In genomic region chr2:156243011-156243410, GRCm38 (mm10) we compare ENCODE assay signal across 17 mouse cellular contexts. TPM values are rescaled to one million over a fixed set of nuclear protein-coding genes. Genes with fewer than 3 reads are reported as not detected.
DNase-seq lines count a peak whose midpoint lies in the region; ATAC-seq and TF ChIP-seq lines count a peak whose summit lies in the region.
"Had no signal": no experiment of that assay in that cellular context is flagged by ENCODE, and none has a peak within 500 bp of the region (broad histone marks: within the 10 kb centered on the region; RNA-seq: fewer than 3 reads in every experiment).

No protein-coding gene starts in this region.

- ATAC-seq in embryonic facial prominence, embryonic 13.5 days (ENCODE audit: insufficient number of reproducible peaks, insufficient read depth, low FRiP score, low TSS enrichment, low read depth): no peak
- no peak for ATAC-seq in midbrain, embryonic 16.5 days
- ATAC-seq: forebrain, embryonic 15.5 days; Patski had no signal

- peaks cover 25% of the 10 kb centered on the region for H3K36me3 ChIP-seq in embryonic facial prominence, embryonic 13.5 days
- H3K36me3 ChIP-seq in embryonic facial prominence, embryonic 10.5 days (replicated peaks): peaks cover 84% of the 10 kb centered on the region
- H3K36me3 ChIP-seq in midbrain, embryonic 16.5 days (ENCODE audit: control insufficient read depth, insufficient read depth, low read length): no peaks in the 10 kb centered on the region

- no peaks in the 10 kb centered on the region for H3K9me3 ChIP-seq in embryonic facial prominence, embryonic 13.5 days
- H3K9me3 ChIP-seq in embryonic facial prominence, embryonic 10.5 days: no peaks in the 10 kb centered on the region
- H3K9me3 ChIP-seq in midbrain, embryonic 16.5 days (replicated peaks; ENCODE audit: control insufficient read depth, low read length, poor library complexity, severe bottlenecking): no peaks in the 10 kb centered on the region
- H3K9me3 ChIP-seq: forebrain, embryonic 15.5 days; heart, embryonic 12.5 days; hindbrain, embryonic 10.5 days; hindbrain, embryonic 15.5 days had no signal

- no peak overlapping the region for H3K9ac ChIP-seq in embryonic facial prominence, embryonic 13.5 days
- H3K9ac ChIP-seq in midbrain, embryonic 16.5 days (ENCODE audit: low read depth, low read length): no peak overlapping the region
- H3K9ac ChIP-seq: forebrain, embryonic 15.5 days; heart, embryonic 12.5 days; hindbrain, embryonic 15.5 days had no signal

- H3K27me3 ChIP-seq in embryonic facial prominence, embryonic 13.5 days: no peaks in the 10 kb centered on the region
- H3K27me3 ChIP-seq in embryonic facial prominence, embryonic 10.5 days (replicated peaks; ENCODE audit: low read depth, poor library complexity, severe bottlenecking): no peaks in the 10 kb centered on the region
- no peaks in the 10 kb centered on the region for H3K27me3 ChIP-seq in midbrain, embryonic 16.5 days (ENCODE audit: control insufficient read depth, insufficient read depth, low read depth, low read length)
- H3K27me3 ChIP-seq: CH12.LX; forebrain, embryonic 15.5 days; heart, embryonic 12.5 days; hindbrain, embryonic 15.5 days; Patski had no signal

- no peak overlapping the region for H3K4me3 ChIP-seq in embryonic facial prominence, embryonic 13.5 days
- no peak overlapping the region for H3K4me3 ChIP-seq in embryonic facial prominence, embryonic 10.5 days
- no peak overlapping the region for H3K4me3 ChIP-seq in lung, adult 2 months (replicated peaks; ENCODE audit: extremely low read depth, low read depth, low read length)
- H3K4me3 ChIP-seq in midbrain, embryonic 16.5 days (ENCODE audit: low read depth, low read length): no peak overlapping the region
- H3K4me3 ChIP-seq: forebrain, embryonic 15.5 days; heart, embryonic 12.5 days; hindbrain, embryonic 10.5 days; hindbrain, embryonic 15.5 days had no signal

- TF ChIP-seq POLR2A in lung, adult 2 months (IDR thresholded peaks at IDR 0.05; ENCODE audit: borderline replicate concordance, extremely low read depth, low read depth, low read length): no peak

- no peak for DNase-seq in embryonic facial prominence, embryonic 10.5 days (ENCODE audit: low spot score)
- DNase-seq in adipocyte (ENCODE audit: low spot score): peak; percentile 80
- peak; percentile 20 for DNase-seq in lung, adult 2 months
- peak; percentile 66 for DNase-seq in lung, postnatal 25 days (ENCODE audit: low spot score)
- DNase-seq in heart, adult 18-20 months: no peak
- DNase-seq: adrenal gland, postnatal 36 days; cerebellum, adult 2 months; cerebellum, postnatal 10 days; gastrocnemius, postnatal 10 days had no signal

- no peak for TF ChIP-seq CTCF in lung, adult 2 months (IDR thresholded peaks at IDR 0.05; ENCODE audit: insufficient read depth, low read length)

- no peak overlapping the region for H3K4me2 ChIP-seq in embryonic facial prominence, embryonic 13.5 days
- H3K4me2 ChIP-seq in midbrain, embryonic 16.5 days (ENCODE audit: low read length): no peak overlapping the region
- H3K4me2 ChIP-seq: forebrain, embryonic 15.5 days; heart, embryonic 12.5 days; hindbrain, embryonic 15.5 days had no signal

- 87% methylated on average over 8 of the region's 8 CpGs for WGBS in embryonic facial prominence, embryonic 13.5 days
- WGBS in embryonic facial prominence, embryonic 10.5 days: 93% methylated on average over 8 of the region's 8 CpGs
- WGBS in lung, adult 2 months: 69% methylated on average over 8 of the region's 8 CpGs
- WGBS in midbrain, embryonic 16.5 days: 94% methylated on average over 8 of the region's 8 CpGs

- 0 out of 2 replicates have a peak, but pooled peaks cover 9% of the 10 kb centered on the region for H3K4me1 ChIP-seq in embryonic facial prominence, embryonic 13.5 days
- H3K4me1 ChIP-seq in embryonic facial prominence, embryonic 10.5 days: peaks cover 12% of the 10 kb centered on the region; the same call in 1 of the 2 replicates
- H3K4me1 ChIP-seq in lung, adult 2 months (ENCODE audit: control insufficient read depth, insufficient read depth, low read length): no peaks in the 10 kb centered on the region; the same call in 1 of the 2 replicates
- no peaks in the 10 kb centered on the region for H3K4me1 ChIP-seq in midbrain, embryonic 16.5 days (ENCODE audit: control insufficient read depth, insufficient read depth, low read length)
- H3K4me1 ChIP-seq: forebrain, embryonic 15.5 days; heart, embryonic 12.5 days; hindbrain, embryonic 10.5 days; hindbrain, embryonic 15.5 days had no signal

- peak overlapping the region; percentile 28; the same call in 1 of the 2 replicates for H3K27ac ChIP-seq in embryonic facial prominence, embryonic 13.5 days
- H3K27ac ChIP-seq in embryonic facial prominence, embryonic 10.5 days (replicated peaks): no peak overlapping the region
- H3K27ac ChIP-seq in midbrain, embryonic 16.5 days (ENCODE audit: low read length): no peak overlapping the region
- H3K27ac ChIP-seq: forebrain, embryonic 15.5 days; hindbrain, embryonic 10.5 days; hindbrain, embryonic 15.5 days had no signal

RNA-seq across cellular contexts. Expression of gene Phf20, which starts 46.7 kb away (rescaled TPM):
- 90.3 and 95.8 TPM in 2 replicates for polyA plus RNA-seq in embryonic facial prominence, embryonic 13.5 days (2015; fragmentation: Nextera tagmentation; extraction: Ambion mirVana)
- polyA plus RNA-seq in embryonic facial prominence, embryonic 10.5 days (2016; fragmentation: Nextera tagmentation; extraction: Ambion mirVana): 70.3 and 74.5 TPM in 2 replicates
- polyA plus RNA-seq in lung, adult 2 months (2012; rRNA removed): 15.8 and 19.9 TPM in 2 replicates
- total RNA-seq in heart, adult 18-20 months (2021): 10 to 100 TPM; 22.8 to 24.8 TPM
- 132 and 136 TPM in 2 replicates for polyA plus RNA-seq in midbrain, embryonic 16.5 days (2015; fragmentation: Nextera tagmentation; extraction: Ambion mirVana)

Comparison
In these comparisons a context has a peak if more than half of its experiments do, and no peak if none do; other contexts are left out.
1. DNase-seq: peak in adipocyte (single experiment), lung, adult 2 months (single experiment) and lung, postnatal 25 days (single experiment); none in embryonic facial prominence, embryonic 10.5 days (single experiment) and heart, adult 18-20 months (0 of 2).